Mouse (Mus musculus) brain, embryonic 14.5 days (tissue): ENCODE measurements around the gene Epha8.

Experiments
- CTCF ChIP-seq: fragments of 200-500 bp; IDR thresholded peaks from 2 replicates; pipeline ENCODE4 v1.5.1; 2012; ENCODE audit warnings: inconsistent platforms, mild to moderate bottlenecking, moderate library complexity, borderline replicate concordance; ENCODE audit not compliant: insufficient read depth, insufficient read length; ENCODE audit errors: extremely low read depth
- POLR2A ChIP-seq: fragments of 200-500 bp; IDR thresholded peaks from 2 replicates; pipeline ENCODE4 v1.6.1; 2012; ENCODE audit warnings: mild to moderate bottlenecking, inconsistent platforms, borderline replicate concordance; ENCODE audit not compliant: poor library complexity, insufficient read depth, insufficient read length, severe bottlenecking; ENCODE audit errors: extremely low read depth

DNA sequence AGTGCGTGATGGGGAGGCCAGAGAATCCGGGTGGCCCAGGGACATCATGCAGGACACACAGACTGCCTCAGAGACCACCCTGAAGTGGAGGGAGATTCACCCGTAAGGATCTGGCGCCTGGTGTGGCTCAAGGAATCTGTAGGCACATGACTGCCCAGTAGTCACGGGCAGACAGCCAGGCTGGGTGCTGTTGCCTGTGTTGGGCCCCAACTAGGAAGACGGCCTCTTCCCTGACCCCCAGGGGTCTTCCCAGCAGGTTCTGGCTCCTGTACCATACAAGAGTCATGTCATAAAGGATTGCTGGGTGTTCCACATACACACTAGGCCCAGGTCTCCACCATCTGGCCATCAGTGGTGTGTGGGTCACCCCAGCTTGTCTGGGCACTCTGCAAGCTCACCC, 2.1 kb downstream of the Epha8 start:
- TF ChIP-seq POLR2A (no peak), CTCF (no peak)
